Mouse (Mus musculus) lung, postnatal 0 days (tissue): ENCODE data around the gene 1810046K07Rik. TPM values are rescaled to one million over a fixed set of nuclear protein-coding genes. Genes with fewer than 3 reads are reported as not detected.
A peak's percentile ranks its signal among the peaks of the same experiment; 100 is the strongest.

Source experiments
- ATAC-seq: fragments of 200-750 bp; cut with Nextera tagmentation; 2 replicates; pipeline ENCODE4 v1.8.0; 2017; ENCODE audit warnings: moderate library complexity
- DNase-seq: peaks from one replicate; pipeline ENCODE4 v3.0.0-alpha.2; 2016; ENCODE audit warnings: low spot score
- H3K27ac ChIP-seq: fragments of 300-500 bp; sonication (generic); 2 replicates; pipeline ENCODE4 v1.5.1; 2014; ENCODE audit warnings: antibody characterized with exemption, mild to moderate bottlenecking, low read length, mixed read lengths
- H3K27me3 ChIP-seq: fragments of 300-500 bp; sonication (generic); replicated peaks from 2 replicates; pipeline ENCODE4 v1.6.1; 2014; ENCODE audit warnings: low read length, mixed read lengths; ENCODE audit not compliant: insufficient read depth
- H3K36me3 ChIP-seq: fragments of 300-500 bp; sonication (generic); 2 replicates; pipeline ENCODE4 v1.6.1; 2014; ENCODE audit warnings: low read length, mixed read lengths; ENCODE audit not compliant: insufficient read depth
- H3K4me1 ChIP-seq: fragments of 300-500 bp; sonication (generic); 2 replicates; pipeline ENCODE4 v1.6.1; 2014; ENCODE audit warnings: antibody characterized with exemption, low read depth, low read length, mixed read lengths; ENCODE audit not compliant: insufficient read depth
- H3K4me2 ChIP-seq: fragments of 300-500 bp; sonication (generic); replicated peaks from 2 replicates; pipeline ENCODE4 v1.6.1; 2014; ENCODE audit warnings: low read depth, mild to moderate bottlenecking, low read length, moderate library complexity, mixed read lengths
- H3K4me3 ChIP-seq: fragments of 300-500 bp; sonication (generic); 2 replicates; pipeline ENCODE4 v1.5.1; 2014; ENCODE audit warnings: low read depth, low read length
- H3K9ac ChIP-seq: fragments of 300-500 bp; sonication (generic); replicated peaks from 2 replicates; pipeline ENCODE4 v1.6.1; 2014; ENCODE audit warnings: low read depth, mild to moderate bottlenecking
- H3K9me3 ChIP-seq: fragments of 300-500 bp; sonication (generic); 2 replicates; pipeline ENCODE4 v1.6.1; 2016; ENCODE audit warnings: low read length, mixed read lengths
- CTCF ChIP-seq: IDR thresholded peaks from 2 replicates; pipeline ENCODE4 v1.5.1; 2016; ENCODE audit warnings: antibody characterized with exemption, mild to moderate bottlenecking
- EP300 ChIP-seq: IDR thresholded peaks from 2 replicates; pipeline ENCODE4 v1.6.1; 2016; ENCODE audit warnings: antibody characterized with exemption, mild to moderate bottlenecking, control low read depth
- WGBS: fragments of 180-500 bp; shearing (Covaris S2); extraction: QIAGEN DNeasy Blood & Tissue Kit; methylation state at CpG from one replicate; pipeline ENCODE4 v1.1.7; 2014; 5-methylcytosine and 5-hydroxymethylcytosine counted together
- polyA plus RNA-seq: library from polyadenylated mRNA; unstranded; fragments of >200 nt; fragmentation: Nextera tagmentation; extraction: Ambion mirVana; gene quantifications from 2 replicates; pipeline ENCODE4 v1.2.1, GENCODE M21; 2015

The 1810046K07Rik gene
- polyA plus RNA-seq, 1 experiment from 2014 or later, result 0.20 TPM

DNA sequence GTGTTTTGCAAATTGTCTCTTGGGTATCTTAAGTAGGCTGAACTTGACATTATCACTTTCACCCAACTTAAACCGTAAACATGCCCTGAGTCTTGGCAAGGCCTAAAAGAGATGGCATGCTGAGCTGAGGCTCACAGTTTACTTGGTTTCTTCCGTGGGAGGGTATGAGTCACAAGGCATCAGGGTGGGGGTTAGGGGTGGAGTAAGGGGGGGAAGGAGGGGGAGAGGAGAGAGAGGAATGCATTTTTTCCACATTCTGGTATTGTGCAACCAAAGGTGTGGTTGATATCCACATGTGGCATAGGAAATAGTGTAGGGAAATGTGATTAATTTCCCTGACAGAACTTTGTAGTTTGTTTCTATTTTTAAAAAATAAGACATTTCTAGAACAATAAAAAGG is 42.6 kb downstream of the 1810046K07Rik start:
- peaks cover 4% of the 10 kb centered on the region; the same call in 1 of the 2 replicates for H3K4me1 ChIP-seq
- WGBS, result 5% methylated on average over 2 of the region's 2 CpGs
- no peak overlapping the region for H3K27ac ChIP-seq
- no peak overlapping the region for H3K4me3 ChIP-seq
- no peaks in the 10 kb centered on the region for H3K27me3 ChIP-seq
- no peak overlapping the region for H3K4me2 ChIP-seq
- no peak overlapping the region for H3K9ac ChIP-seq
- H3K9me3 ChIP-seq, result no peaks in the 10 kb centered on the region
- DNase-seq (peak; percentile 83), ATAC-seq (peak; percentile 94)
- no peak for TF ChIP-seq CTCF
- H3K36me3 ChIP-seq, result no peaks in the 10 kb centered on the region

DNA sequence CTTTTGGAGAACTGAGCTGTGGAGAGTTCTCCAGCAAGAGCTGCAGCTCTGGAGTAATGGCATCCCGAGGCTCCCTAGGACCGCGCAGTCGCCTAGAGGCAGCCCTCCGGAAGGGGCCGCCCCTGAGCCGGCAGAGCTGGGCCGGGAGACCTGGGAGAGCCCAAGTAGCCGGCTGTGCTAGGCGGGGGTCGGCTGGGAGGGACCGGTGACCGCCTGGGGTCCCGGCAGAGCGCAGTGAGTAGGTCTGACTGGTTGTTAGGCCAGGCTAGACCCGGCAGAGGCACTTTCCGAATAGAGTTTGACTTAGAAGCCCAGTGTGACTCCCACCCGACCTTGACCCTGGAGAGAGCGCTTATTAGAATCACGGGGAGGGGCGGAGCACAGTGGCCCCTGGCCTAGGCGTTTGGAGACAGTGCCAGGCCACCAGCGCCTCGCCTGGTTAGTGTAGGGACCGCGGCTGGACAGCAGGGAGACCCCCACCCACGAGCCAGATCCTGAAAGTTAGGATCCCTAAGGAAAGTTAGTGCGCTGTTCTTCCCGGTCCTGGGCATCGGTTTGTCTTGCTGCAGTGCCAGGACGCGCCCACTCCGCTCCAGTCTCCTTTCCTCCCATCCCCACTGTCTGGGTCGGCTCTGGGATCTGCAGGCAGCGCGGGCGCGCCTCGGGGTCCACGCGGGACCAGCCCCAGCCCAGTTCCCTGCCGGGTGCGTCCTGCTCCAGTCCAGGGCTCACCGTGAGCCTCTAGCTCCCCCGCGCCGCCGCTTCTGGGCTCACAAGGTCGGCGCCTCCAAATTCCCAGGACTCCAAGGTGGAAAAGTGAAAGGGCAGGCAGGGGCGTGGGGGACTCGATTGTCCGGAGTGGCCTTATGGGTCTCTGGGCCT is 50.0 kb downstream of the 1810046K07Rik start, which contains the start of gene Colca2:
Gene Colca2, minus strand, starts transcription at position 70 of the 882 bp plus-strand sequence.
- WGBS, result 0% methylated on average over 51 of the region's 53 CpGs

DNA sequence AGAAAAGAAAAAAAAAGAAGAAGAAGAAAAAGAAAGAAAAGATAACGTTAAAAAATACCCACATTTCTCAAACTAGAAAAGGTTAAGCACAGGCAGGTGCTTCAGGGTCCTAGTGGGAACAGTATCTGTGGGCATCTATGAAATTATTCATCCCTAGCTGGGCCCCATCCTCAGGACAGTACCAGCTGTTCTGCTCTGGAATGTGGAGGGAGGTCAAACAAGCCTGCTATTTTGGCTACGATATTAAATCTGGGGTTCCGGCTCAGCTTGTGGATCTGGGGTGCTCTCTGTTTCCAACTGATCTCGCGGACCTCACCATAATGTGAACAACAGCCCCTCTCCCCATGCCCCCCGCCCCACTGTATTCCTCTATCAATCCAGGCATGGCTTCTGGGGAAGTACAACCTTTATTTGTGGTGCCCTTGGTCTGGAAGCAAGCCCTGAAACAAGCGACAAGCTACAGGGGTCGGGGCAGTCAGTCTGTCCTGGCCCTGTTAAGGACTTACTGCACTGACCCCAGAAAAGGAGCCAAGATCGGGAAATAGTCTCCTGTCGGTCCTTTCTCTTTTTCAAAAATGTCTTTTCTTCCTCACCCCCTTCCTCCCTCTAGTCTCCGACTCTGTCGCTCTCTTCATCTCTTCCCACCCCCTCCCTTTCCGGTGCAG is 50.8 kb downstream of the 1810046K07Rik start:
- Histone ChIP-seq H3K27ac (peak overlapping the region; percentile 83), H3K4me3 (peak overlapping the region; percentile 58), H3K36me3 (no peaks in the 10 kb centered on the region), H3K9ac (peak overlapping the region; percentile 59), H3K4me1 (peaks cover 16% of the 10 kb centered on the region; the same call in 1 of the 2 replicates), H3K4me2 (peak overlapping the region; percentile 85), H3K9me3 (no peaks in the 10 kb centered on the region), H3K27me3 (no peaks in the 10 kb centered on the region)
- DNase-seq (peak; percentile 58), ATAC-seq (peak; percentile 25; the same call in 1 of the 2 replicates)
- TF ChIP-seq CTCF, result no peak
- no peak for TF ChIP-seq EP300
- WGBS, result 20% methylated on average over 13 of the region's 13 CpGs

More for the DNA sequence above, 50.0 kb downstream of the 1810046K07Rik start, which contains the start of gene Colca2:
- Histone ChIP-seq H3K4me2 (peak within 1 kb of the TSS; percentile 85), H3K4me3 (peak within 1 kb of the TSS; percentile 58), H3K9ac (peak within 1 kb of the TSS; percentile 59), H3K9me3 (no peaks in the 10 kb centered on the region), H3K4me1 (peaks cover 11% of the 10 kb centered on the region; the same call in 1 of the 2 replicates), H3K27ac (peak within 1 kb of the TSS; percentile 83), H3K36me3 (no peaks in the 10 kb centered on the region), H3K27me3 (no peaks in the 10 kb centered on the region)
- ATAC-seq, result peak; percentile 97
- TF ChIP-seq CTCF (peak; percentile 66), EP300 (no peak)
- DNase-seq, result peak; percentile 93

DNA sequence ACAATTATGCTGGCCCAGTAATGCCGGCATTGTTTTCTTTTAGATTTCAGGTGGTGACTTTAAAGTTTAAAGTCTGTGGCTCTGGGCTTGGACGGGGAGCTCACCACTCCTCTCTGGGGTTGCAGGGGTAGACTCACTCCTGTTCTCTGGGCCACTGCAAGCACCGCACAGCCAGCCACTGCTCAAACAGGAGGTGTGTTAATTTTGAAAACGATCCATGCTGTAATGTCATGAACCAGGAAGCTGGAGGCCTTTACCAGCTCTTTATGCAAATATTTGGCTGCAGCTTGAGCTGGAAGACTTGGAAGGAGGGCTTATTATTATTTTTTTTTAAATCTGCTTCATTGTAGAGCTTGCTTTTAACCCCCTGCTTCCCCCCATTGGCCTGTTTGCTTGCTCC is 54.0 kb downstream of the 1810046K07Rik start:
- Histone ChIP-seq H3K4me3 (no peak overlapping the region), H3K9me3 (no peaks in the 10 kb centered on the region), H3K4me2 (no peak overlapping the region), H3K9ac (no peak overlapping the region), H3K36me3 (no peaks in the 10 kb centered on the region), H3K4me1 (peaks cover 19% of the 10 kb centered on the region; the same call in 1 of the 2 replicates), H3K27me3 (no peaks in the 10 kb centered on the region), H3K27ac (0 out of 2 replicates have a peak overlapping the region, but pooled peaks have one; percentile 20)
- TF ChIP-seq CTCF (no peak), EP300 (no peak)
- ATAC-seq (no peak), DNase-seq (peak; percentile 71)
- 20% methylated on average over 4 of the region's 4 CpGs for WGBS

DNA sequence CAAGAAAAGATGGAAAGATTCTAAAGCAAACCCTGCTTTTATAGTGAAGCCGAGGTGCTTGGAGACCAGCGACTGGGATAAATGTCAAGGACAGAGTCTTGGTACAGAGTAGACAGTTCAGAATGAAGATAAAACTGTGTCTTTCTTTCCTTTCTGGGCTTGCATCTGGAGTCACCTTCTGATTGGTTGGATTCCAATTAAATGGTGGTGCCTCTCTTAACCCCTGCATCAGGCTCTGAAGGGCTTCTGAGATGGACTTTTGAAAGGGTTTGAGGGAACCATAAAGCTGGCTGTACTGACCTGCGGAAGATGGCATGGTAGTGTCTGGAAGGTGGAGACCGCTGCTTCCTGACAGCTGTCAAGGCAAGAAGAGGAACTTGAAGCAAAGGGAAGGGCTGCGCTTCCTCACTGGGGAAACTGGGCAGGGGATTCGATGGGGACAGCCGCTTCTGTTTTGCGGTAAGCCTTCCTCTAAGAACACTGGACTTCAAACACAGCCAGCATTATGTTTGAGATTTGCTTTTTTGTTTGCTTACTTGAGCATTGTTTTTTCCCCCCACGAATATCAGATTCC is 55.0 kb downstream of the 1810046K07Rik start:
- H3K9ac ChIP-seq, result no peak overlapping the region
- TF ChIP-seq EP300 (no peak), CTCF (no peak)
- H3K4me3 ChIP-seq, result no peak overlapping the region
- peaks cover 19% of the 10 kb centered on the region; the same call in 1 of the 2 replicates for H3K4me1 ChIP-seq
- H3K4me2 ChIP-seq, result no peak overlapping the region
- H3K27ac ChIP-seq, result no peak overlapping the region
- H3K9me3 ChIP-seq, result no peaks in the 10 kb centered on the region
- ATAC-seq (no peak), DNase-seq (no peak)
- H3K27me3 ChIP-seq, result no peaks in the 10 kb centered on the region
- WGBS, result 58% methylated on average over 9 of the region's 9 CpGs
- H3K36me3 ChIP-seq, result no peaks in the 10 kb centered on the region

DNA sequence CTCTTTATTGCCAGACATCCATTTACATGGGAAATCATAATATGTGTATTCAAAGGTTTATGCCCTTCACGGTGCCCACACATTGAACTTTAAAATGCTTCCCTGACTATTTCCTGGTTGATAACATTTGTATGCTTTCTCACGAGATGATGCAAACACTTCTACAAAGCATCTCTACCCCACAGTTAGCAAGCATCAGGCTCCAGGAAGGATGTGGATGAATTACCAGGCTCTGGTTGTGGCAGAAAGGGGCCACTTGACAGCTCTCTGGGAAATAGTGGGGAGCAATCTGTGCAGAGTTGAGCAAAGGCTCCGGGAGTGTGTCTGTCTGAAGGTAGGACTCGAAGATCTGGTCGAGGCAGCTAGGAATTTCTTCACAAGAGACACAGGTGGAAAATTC is 56.6 kb downstream of the 1810046K07Rik start:
- 39% methylated on average over 5 of the region's 5 CpGs for WGBS

More for the DNA sequence above, 56.6 kb downstream of the 1810046K07Rik start:
- no peak for DNase-seq
- Histone ChIP-seq H3K27ac (peak overlapping the region; percentile 32; the same call in 1 of the 2 replicates), H3K4me3 (no peak overlapping the region), H3K9ac (no peak overlapping the region), H3K4me1 (peaks cover 15% of the 10 kb centered on the region; the same call in 1 of the 2 replicates), H3K9me3 (no peaks in the 10 kb centered on the region), H3K27me3 (no peaks in the 10 kb centered on the region), H3K36me3 (no peaks in the 10 kb centered on the region), H3K4me2 (no peak overlapping the region)
- no peak for ATAC-seq
- no peak for TF ChIP-seq CTCF
- no peak for TF ChIP-seq EP300
